Comparison of ENCODE assay signal across 16 mouse cellular contexts in genomic region chr8:108529421-108529820, GRCm38 (mm10).
"Had no signal": no experiment of that assay in that cellular context is flagged by ENCODE, and none has a peak within 500 bp of the region (broad histone marks: within the 10 kb centered on the region; RNA-seq: fewer than 3 reads in every experiment).

No protein-coding gene starts in this region.

- H3K27me3 ChIP-seq: neural tube, embryonic 15.5 days; stomach, embryonic 15.5 days had no signal

- H3K27ac ChIP-seq: neural tube, embryonic 13.5 days; neural tube, embryonic 15.5 days; stomach, embryonic 15.5 days; stomach, postnatal 0 days had no signal

- H3K4me2 ChIP-seq: neural tube, embryonic 13.5 days; neural tube, embryonic 15.5 days; stomach, embryonic 15.5 days had no signal

- H3K4me3 ChIP-seq: neural tube, embryonic 13.5 days; neural tube, embryonic 15.5 days; stomach, embryonic 15.5 days had no signal

- H3K4me1 ChIP-seq: neural tube, embryonic 13.5 days; stomach, embryonic 15.5 days had no signal

- H3K36me3 ChIP-seq: neural tube, embryonic 13.5 days; neural tube, embryonic 15.5 days; stomach, embryonic 15.5 days had no signal

- H3K9ac ChIP-seq: neural tube, embryonic 13.5 days; neural tube, embryonic 15.5 days; stomach, embryonic 15.5 days had no signal

- DNase-seq: retina, postnatal 1 day; right cerebral cortex, adult 18-20 months; right cerebral cortex, postnatal 14 days; right cerebral cortex, postnatal 25 days; right cerebral cortex, postnatal 4 days; spleen, adult 18-20 months; thymus, adult 18-20 months; thymus, adult 2 months; thymus, postnatal 14 days; thymus, postnatal 25 days; thymus, postnatal 36 days; thymus, postnatal 4 days had no signal

- H3K9me3 ChIP-seq: neural tube, embryonic 13.5 days; neural tube, embryonic 15.5 days; stomach, embryonic 15.5 days had no signal
